Mouse (Mus musculus) left cerebral cortex, postnatal 25 days (tissue): Measurements from ENCODE around the gene Pipox. TPM values are rescaled to one million over a fixed set of nuclear protein-coding genes. Genes with fewer than 3 reads are reported as not detected.
A peak's percentile ranks its signal among the peaks of the same experiment; 100 is the strongest.

Experiments used
- DNase-seq, 2 experiments: peaks; one replicate each; pipeline ENCODE4 v3.0.0; 2022; ENCODE audit warnings: low spot score in 2 of 2, mixed read lengths in 1 of 2
- intact Hi-C: fragments of 180-260 bp; cut with DNase I; formaldehyde crosslinking; loops from one replicate; pipeline ENCODE4 v1.15.1; 2025
- total RNA-seq, 2 experiments: library from RNA; stranded (reverse); gene quantifications; 2 replicates each; pipeline ENCODE4 v1.2.3; 2021

Gene Pipox
- total RNA-seq, 2 experiments from 2014 or later = 0.69 to 0.96 TPM

DNA sequence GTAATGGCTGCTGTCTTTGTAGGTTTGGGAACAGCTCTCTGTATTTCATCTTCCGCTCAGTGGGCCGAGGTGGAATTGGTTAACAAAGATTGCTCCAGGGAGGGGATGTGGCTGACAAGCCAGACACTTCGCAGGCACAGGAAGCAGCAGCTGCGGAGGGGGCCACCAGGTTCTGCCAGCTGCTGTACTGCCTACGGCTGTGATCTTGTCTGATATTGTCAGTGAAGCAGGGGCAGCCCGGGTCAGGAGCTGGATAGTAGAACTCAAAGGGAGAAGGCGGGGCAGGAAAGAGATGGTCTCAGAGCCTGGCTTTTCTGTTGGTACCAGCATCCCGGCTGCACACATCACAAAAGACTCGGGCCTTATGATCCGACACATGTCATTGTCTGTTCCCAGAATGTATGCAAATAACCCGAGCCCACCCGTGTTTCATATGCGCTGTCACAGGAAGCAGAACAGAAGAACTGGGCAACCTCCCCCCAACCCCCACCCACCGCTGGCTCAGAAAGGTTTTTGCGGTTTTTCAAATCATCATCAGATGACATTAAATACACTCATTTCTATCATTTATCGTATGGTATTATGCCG, 6.4 kb downstream of the Pipox start:
- intact Hi-C loops = no loop called here

DNA sequence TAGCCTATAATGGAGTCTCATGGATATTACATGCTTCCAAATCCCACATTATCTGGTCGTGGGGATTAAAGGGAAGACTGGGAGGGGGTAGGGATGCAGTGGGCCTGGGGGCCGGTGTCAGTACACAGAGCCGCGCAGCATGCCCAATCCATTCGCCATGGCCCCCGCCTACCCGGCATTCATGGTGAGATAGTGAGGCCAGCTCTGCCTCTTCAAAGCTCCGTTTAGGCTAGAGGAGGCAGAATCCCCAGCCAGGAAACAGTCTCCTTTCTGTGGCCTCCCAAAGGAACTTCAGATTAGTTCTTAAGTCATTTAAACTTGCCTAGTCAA, 8.7 kb downstream of the Pipox start:
- intact Hi-C loops = no loop called here
- no peak for DNase-seq

More for the DNA sequence above, 6.4 kb downstream of the Pipox start:
- DNase-seq = peak in 1 of 2 experiments; percentile 64

DNA sequence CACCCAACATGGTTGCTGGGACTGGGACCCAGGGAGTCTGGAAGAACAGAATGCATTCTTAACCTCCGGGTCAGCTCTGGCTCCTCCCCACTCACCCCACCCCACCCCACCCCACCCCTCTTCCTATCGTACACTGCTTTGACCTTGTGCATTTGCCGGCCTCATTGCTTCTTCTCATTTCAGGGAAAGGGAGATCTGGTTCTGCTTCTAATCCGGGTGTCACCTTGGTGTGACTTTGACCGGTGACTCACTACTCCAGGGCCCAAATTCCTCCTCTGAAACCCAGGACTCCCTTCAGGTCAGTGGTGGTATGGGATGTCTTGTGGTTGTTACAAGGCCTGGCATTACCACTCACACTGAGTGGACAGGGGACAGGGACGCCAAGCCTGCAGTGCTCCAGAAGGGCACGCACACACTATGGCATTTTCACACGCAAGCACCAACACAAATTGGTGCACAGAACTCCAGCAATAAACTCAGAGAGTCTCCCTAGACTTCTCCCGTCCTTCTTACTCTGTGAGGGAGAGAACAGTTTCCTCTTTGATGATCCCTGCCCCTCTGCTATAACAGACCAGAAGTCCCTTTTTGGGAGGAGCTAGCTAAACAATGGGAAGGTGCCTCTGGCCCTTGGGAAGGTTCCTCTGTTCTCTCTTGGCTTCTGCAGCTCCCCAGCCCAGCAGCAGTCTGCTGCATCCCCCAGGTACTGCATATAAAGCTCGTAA, 9.2 kb downstream of the Pipox start:
- intact Hi-C loops = no loop called here

DNA sequence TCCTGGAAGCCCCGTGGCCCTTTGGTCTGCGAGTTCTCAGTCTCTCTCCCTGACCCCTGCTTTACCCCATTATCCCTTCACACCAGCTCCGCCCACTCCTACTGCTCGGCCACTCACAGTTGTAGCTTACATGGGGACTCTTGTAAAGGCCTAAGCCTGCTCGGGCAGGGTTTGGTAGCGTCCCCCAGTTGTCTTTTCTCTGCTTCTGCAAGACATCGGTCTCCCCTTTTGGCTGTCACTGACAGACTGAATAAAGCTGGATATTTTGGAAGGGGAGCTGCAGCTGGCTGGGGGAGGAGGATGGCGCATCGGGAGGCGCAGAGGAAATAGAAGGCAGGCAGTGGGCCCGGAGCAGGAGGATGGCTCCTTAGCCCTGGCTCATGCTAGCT, 17.1 kb downstream of the Pipox start:
- intact Hi-C loops = no loop called here
- peak in 1 of 2 experiments; percentile 81 for DNase-seq

More for the DNA sequence above, 9.2 kb downstream of the Pipox start:
- DNase-seq = no peak

DNA sequence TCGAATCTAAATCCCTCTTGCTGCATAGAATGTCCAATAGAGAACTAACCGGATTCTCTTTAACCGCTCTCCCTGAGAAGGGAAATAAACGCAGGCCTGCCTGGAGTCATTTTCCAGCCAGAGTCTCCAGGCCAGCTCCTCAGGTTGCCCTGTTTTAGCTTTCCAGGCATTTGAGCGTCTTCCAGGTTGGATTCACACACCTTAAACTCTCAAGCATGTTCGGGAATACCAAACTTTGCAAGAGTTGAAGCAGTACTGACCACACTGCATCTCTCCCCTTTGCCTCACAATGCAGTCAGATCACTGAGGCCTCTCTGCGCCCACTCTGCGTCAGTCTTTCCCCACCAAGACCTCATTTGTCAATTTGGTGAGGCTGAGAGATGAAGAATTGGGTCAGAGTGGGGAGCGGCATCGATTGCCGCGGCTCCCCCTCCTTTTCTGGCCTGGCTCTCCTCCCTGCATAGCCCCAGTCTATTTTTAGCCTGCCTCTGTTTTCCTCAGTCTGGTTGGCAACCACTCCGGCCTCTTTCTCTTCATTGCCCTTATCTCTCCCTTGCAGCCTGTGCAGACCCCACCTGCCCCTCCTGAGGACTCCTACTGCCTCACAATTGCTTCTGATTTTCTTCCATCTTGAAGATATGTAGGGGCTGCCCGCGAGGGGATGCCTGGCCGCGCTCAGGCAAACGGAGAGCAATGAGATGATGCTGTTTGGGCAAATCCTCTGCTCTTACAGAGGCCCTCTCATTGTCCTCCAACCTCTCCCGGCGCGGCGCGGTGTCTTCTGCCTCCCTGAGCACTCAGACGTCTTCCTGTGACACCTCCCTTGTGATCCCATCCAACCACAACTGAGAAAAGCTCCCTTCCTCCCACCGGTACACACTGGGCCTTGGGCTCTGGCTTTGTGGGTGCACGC, 17.8 kb downstream of the Pipox start:
- peak in 1 of 2 experiments; percentile 51 for DNase-seq
- intact Hi-C loops = no loop called here

DNA sequence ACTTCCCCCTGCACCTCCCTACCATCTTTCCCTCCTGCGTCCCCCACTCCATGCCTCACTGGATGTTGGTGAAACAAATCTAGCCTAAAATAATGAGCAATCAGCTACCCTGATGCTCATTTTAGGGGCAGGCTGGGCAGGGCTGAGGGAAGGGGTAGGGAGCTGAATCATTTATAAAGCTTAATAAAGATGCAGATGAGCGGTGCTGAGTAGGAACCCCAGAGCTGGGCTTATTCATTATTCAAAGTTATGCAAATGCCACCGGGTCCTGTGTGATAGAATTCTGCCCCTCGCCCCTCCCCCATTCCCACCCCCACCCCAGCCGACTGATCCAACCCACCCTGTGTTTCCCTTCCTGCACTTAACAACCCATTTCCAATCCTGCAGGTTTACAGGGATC, 18.6 kb downstream of the Pipox start:
- DNase-seq = no peak
- intact Hi-C loops = no loop called here

DNA sequence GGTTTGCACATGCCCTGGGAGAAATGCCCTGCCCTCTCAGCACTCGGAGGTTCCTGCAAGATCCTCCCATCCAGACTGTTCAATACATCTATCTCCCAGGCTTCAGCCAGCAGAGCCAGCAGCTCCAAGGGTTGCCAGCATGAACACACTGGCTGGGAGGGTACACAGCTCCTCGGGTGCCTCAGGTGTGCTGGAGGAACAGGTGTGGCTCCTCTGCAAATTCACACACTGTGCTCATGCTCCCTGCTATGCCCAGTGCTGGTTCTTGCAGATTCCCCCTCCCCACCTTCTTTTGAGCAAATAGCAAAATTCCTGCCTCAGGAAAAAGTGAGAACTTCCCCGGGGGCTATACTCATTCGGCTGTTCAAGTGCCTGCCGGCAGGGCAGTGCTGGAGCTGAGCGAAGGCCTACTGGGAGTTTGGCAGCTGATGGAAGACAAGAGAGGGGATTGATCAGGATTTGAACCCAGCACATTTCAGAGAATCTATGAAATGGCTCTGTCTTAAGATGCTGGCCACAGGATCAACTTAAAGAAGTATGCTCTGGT, 19.1 kb downstream of the Pipox start:
- intact Hi-C loops = no loop called here
- no peak for DNase-seq

DNA sequence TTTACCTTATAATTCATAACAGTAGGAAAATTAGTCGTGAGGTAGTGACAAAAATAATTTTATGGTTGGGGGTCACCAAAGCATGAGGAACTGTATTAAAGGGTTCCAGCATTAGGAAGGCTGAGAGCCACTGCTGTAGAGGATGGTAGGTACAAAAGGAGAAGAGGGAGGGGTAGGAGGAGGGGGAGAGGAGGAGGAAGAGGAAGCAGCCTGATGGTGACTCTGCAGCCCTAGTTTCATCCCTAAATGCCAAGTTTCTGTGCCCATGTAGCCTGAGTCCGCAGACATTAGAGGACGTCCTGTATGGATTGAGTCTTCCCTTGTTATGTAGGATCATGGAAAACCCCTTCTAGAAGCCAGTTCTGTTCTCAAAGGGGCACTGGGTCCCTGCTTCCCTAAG, 20.8 kb downstream of the Pipox start:
- intact Hi-C loops = no loop called here

DNA sequence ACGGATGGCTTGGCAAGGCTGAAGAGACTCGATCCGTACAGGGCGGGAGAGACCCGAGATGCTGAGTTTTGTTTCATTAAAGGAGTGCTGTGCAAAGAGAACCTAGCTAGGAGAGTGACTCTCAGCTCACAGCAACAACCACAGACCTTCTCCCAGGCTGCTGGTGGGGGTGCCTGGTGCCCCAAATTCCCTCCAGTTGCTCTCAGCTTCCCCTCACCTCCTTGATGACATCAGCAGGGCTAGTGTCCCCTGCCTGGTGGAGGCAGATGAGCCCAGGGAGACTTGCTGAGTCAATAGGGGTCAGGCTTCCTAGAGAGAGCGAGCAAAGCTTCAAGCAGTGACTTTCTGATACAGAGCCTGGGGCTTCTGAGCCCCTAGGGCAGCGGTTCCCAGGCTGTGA, 21.2 kb downstream of the Pipox start:
- DNase-seq = no peak
- intact Hi-C loops = no loop called here

More for the DNA sequence above, 20.8 kb downstream of the Pipox start:
- no peak for DNase-seq

DNA sequence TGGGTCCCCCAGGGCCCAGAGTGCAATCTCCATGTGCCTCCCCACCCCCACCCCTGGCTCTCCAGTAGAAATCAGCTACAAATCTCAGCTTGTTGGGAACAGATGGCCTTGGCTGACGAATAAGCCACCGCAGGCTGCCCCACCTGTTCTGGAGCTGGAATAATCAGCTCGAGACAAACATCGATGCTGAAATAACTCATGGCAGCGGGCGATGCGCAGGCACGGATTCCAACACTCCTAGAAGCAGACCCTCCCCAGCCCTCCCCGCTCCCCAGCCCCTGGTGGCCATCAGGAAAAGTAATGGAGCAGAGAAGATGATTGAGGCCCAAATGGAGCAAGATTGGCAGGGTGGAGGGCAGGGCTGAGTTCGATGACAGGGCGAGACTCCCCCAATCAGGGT, 21.7 kb downstream of the Pipox start:
- peak; percentile 74 to 86 for DNase-seq

DNA sequence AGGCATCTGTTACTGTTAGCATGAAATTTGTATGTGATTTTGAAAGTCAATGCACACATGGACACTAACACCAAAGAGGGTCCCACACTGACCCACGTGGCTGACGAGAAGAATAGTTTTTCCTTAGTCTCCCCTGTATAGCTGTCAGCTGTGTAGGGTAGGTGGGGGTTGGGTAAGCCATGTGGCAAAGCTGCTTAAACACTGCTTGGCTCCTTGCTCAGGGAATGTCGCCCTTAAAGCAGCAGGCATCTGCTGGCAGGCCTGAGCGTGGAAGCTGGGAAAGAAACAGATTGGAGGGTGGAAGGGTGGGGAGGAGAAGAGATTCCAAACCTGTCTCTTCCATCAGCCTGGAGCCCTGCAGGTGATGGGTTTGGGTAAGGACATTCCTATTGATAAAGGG, 22.5 kb downstream of the Pipox start:
- peak; percentile 74 to 93 for DNase-seq
- intact Hi-C loops = no loop called here

More for the DNA sequence above, 21.7 kb downstream of the Pipox start:
- intact Hi-C loops = no loop called here

DNA sequence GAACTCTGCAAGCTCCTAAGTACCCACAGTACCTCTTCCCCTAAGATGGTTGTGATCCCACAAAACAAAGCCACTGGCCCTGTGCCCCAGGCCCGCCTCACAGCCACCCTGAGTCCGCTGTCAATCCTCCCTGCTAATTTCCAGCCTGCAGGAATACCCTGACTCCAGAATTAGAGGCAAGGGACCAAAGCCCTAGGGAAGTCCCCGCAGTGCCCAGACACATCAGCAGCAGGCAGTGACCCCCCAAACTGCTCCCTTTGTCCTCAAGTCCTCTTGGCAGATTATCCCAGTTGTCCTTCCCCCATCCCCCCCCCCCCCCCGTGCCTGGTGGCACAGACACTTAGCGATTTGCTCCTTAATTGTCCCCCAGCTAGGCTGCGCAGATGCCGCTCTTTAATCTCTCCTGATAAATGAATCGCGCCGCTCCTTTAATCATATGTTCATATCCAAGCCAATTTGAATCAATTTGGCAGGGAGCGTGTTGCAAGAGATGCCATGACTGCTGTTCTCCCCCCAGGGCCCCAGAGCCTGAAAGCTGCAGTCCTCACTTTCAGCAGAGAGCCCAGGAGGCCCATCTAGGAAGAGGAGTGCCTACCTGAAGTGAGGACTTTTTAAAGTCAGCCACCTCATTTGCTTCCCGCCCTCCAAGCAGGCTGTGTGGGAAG, 26.3 kb downstream of the Pipox start:
- no peak for DNase-seq
- intact Hi-C loops = no loop called here

DNA sequence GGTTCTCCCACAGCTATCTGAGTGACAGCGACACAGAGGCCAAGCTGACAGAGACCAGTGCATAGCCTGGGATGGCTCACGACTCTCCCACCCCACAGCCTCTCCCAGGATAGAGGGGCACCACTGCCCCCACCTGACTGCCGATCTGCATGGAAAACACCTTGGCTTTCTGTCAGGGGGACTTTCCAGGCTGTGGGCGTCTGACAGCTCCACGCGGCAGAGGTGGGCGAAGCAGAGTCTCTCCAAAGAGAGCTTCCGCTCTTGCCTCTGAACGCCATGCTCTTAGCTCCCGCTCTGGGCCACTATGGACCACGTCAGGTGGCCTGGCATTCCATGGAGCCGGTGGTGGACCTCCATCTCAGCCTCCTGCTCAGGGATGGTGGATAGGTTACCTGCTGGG, 29.1 kb downstream of the Pipox start:
- intact Hi-C loops = no loop called here
- peak in 1 of 2 experiments; percentile 73 for DNase-seq

DNA sequence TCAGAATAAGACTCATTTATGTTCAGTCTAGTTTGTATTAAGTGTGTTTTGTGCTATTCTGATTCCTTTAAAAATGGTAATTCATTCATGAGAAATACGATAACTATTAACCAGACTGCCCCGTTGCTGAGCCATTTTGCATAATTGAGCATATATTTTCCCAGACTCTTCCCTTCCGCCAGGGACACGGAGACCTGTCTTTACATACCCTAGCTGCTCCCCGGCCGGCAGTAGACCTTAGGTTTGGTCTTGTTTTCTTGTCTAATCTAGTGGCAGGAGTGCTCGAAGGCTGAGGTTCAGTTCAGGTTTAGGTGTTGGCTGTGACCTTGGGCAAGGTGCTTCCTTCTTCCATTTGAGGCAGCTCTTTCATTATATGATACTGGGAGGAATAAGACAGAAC, 31.0 kb downstream of the Pipox start:
- no peak for DNase-seq
- intact Hi-C loops = no loop called here

DNA sequence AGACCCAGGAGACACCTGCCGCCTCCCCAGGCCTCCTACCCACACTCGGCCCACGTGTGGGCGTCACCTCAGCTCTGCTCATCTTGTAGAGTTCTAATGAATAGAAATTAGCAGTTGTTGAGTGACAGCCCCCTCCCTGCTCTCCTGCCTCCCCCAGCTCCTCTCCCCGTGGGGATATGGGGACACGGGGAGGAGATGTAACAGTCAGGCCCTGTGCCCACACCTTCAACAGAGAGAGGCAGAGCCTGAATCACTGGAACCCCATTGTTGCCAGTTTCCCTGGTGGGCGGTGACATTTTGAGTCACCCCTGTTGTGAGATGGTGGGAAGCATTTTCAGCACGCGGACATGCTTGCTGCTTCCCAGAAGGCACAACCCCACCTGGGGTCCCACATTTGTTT, 32.9 kb downstream of the Pipox start:
- intact Hi-C loops = no loop called here
- DNase-seq = peak in 1 of 2 experiments; percentile 77

DNA sequence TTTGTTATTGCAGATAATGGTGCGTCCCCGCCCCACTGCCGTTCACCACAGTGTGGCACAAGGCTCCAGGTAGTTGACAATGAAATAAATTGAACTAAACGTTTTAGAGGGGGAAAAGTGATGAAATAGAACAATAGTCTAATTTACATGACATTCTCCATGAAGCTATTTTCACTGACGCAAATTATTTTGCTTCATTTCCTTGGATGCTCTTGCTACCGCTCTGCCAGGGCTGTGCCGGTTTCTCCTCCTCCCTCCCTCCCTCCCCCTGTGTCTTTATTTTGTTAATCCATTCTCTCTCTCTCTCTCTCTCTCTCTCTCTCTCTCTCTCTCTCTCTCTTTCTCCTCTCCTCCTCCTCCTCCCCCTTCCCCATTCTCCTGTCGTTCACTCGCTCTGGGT, 35.3 kb downstream of the Pipox start:
- intact Hi-C loops = no loop called here
- DNase-seq = no peak

DNA sequence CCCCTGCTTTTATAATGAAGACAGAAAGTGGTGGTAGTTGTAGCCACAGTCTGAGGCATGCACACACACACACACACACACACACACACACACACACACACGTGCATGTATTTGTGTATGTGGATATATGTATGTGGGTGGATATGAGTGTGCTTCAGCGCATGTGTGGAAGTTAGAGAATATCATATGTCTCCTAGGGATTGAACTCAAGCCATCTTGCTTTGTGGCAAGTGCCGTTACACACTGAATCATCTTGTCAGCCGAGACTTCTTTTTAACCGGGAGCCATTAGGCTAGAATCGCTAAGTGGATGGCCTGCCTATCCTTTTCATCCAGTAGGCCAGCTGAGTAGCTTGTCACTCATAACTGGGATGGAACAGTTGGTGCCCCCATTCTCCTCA, 36.8 kb downstream of the Pipox start:
- DNase-seq = peak in 1 of 2 experiments; percentile 56
- intact Hi-C loops = no loop called here

DNA sequence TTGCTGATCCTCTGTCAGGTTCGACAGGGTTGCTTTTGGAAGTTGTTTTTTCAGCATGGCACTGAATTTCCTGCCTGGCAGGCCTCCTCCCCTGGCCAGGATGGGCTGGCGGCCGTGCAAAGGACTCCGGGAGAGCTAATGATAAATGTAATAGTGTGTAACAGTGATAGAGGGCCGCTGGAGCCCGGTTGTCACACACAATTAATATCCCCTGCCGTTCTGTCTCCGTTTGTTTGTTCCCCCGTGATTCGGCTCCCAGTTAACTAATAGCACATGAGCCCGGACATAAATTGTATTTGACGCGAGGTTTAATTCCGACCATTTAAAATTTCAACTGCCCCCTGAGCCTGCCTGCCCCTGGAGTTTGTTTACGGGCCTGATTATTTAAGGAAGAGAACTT, 38.5 kb downstream of the Pipox start:
- DNase-seq = no peak
- intact Hi-C loops = no loop called here

DNA sequence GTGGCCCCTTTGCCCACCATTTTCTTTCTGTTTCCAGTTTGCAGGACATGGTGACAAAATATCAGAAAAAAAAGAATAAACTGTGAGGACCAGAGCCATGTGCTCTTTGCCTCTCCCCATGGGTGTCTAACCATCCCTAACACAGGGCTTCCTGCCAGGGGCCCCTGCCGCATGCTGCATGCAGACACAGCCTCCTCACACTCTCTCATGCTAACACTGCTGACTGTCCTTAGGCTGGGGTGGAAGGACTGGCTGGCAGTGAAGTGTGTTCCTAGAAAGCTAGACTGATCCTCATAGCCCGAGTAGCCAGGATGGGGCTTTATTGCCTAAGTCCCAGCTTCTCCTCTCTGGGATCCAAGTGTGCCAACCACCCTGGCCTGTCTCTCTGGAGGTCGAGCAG, 39.3 kb downstream of the Pipox start:
- no peak for DNase-seq
- intact Hi-C loops = no loop called here
